Mouse (Mus musculus): Measurements from ENCODE around the gene Pheta1. TPM values are rescaled to one million over a fixed set of nuclear protein-coding genes. Genes with fewer than 3 reads are reported as not detected.

The Pheta1 gene
- polyA plus RNA-seq (2015; fragmentation: Nextera tagmentation; extraction: Ambion mirVana), result 58.9 and 59.3 TPM in 2 replicates

DNA sequence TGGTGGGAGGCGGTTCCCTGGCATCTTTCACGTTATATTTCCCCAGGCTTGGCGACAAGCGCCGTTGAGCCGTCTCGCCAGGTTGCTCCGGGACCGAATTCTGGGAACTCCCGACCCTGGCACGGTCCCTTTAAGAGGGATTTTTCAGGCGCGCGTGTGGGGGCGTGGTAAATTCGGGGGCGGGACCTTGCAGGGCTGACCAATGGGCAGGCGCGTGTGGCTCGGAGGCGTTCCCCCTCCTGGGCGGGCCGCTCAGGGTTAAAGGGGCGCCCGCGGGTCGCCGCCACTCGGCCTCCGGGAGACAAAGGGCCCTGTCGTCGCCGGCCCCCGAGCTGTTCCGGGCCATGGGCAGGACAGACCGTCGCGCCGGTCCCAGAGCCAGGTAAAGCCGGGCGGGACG lies at the start of gene Pheta1:
Gene Pheta1, plus strand, starts transcription at position 242 of the 400 bp plus-strand sequence.
- H3K4me1 ChIP-seq, result peaks cover 37% of the 10 kb centered on the region
- H3K4me3 ChIP-seq, result peak within 1 kb of the TSS; percentile 78
- peak within 1 kb of the TSS; percentile 62 for H3K27ac ChIP-seq (replicated peaks)
- 0% methylated on average over 42 of the region's 42 CpGs for WGBS
- peaks cover 7% of the 10 kb centered on the region for H3K27me3 ChIP-seq
- H3K9ac ChIP-seq (replicated peaks), result peak within 1 kb of the TSS; percentile 73
- H3K4me2 ChIP-seq (replicated peaks), result peak within 1 kb of the TSS; percentile 54
- peak; percentile 91 for ATAC-seq (replicated peaks)
- no peaks in the 10 kb centered on the region for H3K9me3 ChIP-seq
- peaks cover 21% of the 10 kb centered on the region for H3K36me3 ChIP-seq

GRCm38 (mm10) chr5:121807186-121807585 lies 41.6 kb upstream of the Pheta1 start:
- Histone ChIP-seq H3K27me3 (no peaks in the 10 kb centered on the region), H3K4me3 (no peak overlapping the region), H3K36me3 (peaks cover 45% of the 10 kb centered on the region), H3K9ac (replicated peaks) (no peak overlapping the region), H3K9me3 (no peaks in the 10 kb centered on the region), H3K4me2 (replicated peaks) (no peak overlapping the region), H3K4me1 (peaks cover 8% of the 10 kb centered on the region; the same call in 1 of the 2 replicates), H3K27ac (replicated peaks) (no peak overlapping the region)
- no peak for ATAC-seq (replicated peaks)
- 88% methylated on average over 3 of the region's 3 CpGs for WGBS

DNA sequence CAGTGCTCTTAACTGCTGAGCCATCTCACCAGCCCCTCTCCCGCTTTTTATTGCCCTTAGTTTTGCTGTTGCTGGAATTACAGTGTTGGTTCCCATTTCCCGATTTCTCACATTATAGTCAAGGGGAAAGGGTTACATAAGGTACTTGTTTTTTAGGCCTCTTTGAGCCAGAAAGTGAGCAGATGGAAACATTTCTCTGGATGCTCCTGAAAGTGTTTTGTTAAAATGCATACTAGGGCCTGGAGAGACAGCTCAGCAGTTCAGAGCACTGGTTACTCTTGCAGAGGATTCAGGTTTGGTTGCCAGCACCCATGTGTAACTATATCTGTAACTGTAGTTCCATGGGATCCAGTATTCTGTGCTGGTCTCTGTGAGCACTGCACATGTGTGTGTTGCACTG lies 40.6 kb upstream of the Pheta1 start:
- Histone ChIP-seq H3K27ac (replicated peaks) (no peak overlapping the region), H3K4me1 (peaks cover 8% of the 10 kb centered on the region; the same call in 1 of the 2 replicates), H3K36me3 (peaks cover 44% of the 10 kb centered on the region), H3K27me3 (no peaks in the 10 kb centered on the region), H3K4me3 (no peak overlapping the region), H3K9me3 (no peaks in the 10 kb centered on the region), H3K4me2 (replicated peaks) (no peak overlapping the region), H3K9ac (replicated peaks) (no peak overlapping the region)
- ATAC-seq (replicated peaks), result no peak
- 93% methylated on average over 2 of the region's 2 CpGs for WGBS

DNA sequence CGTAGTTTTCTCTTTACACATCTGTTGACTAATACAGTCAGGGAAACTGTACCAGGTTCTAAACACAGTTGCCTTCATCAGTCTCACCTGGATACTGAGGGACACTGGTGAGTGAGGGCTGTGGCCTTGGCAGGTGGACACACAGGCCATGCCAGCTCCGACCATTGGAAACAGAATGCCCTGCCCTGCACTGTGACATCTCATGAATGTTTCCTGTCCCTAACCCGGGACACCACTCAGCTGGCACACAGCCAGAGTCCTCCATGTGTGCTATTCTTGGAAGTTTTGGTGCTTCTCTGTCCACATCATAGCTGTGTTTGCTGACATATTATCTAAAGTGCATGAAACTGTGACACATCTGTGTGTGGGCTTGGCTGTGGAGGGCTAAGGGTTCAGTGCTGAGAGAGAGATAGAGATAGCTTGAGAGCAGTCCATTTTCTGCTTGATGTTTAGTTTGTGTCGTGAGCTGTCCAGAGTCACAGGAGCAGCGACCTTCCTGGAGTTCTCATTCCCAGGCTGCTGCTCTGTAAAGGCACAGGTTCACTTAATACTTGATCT lies 39.0 kb upstream of the Pheta1 start:
- Histone ChIP-seq H3K9ac (replicated peaks) (no peak overlapping the region), H3K36me3 (peaks cover 40% of the 10 kb centered on the region), H3K27me3 (no peaks in the 10 kb centered on the region), H3K4me2 (replicated peaks) (no peak overlapping the region), H3K4me1 (peaks cover 8% of the 10 kb centered on the region; the same call in 1 of the 2 replicates), H3K27ac (replicated peaks) (no peak overlapping the region), H3K4me3 (no peak overlapping the region), H3K9me3 (no peaks in the 10 kb centered on the region)
- ATAC-seq (replicated peaks), result no peak
- WGBS, result 82% methylated on average over 5 of the region's 5 CpGs

- no peaks in the 10 kb centered on the region for H3K9me3 ChIP-seq
- H3K4me2 ChIP-seq (replicated peaks), result no peak overlapping the region
- H3K36me3 ChIP-seq, result peaks cover 48% of the 10 kb centered on the region
- no peak overlapping the region for H3K4me3 ChIP-seq
- H3K27ac ChIP-seq (replicated peaks), result no peak overlapping the region
- H3K9ac ChIP-seq (replicated peaks), result no peak overlapping the region
- no peaks in the 10 kb centered on the region for H3K27me3 ChIP-seq
- 0 out of 2 replicates have a peak, but pooled peaks cover 3% of the 10 kb centered on the region for H3K4me1 ChIP-seq
- WGBS, result 90% methylated on average over 17 of the region's 17 CpGs
- no peak for ATAC-seq (replicated peaks)
Measured at GRCm38 (mm10) chr5:121810331-121811151, 38.2 kb upstream of the Pheta1 start.

- Histone ChIP-seq H3K36me3 (peaks cover 58% of the 10 kb centered on the region), H3K4me1 (0 out of 2 replicates have a peak, but pooled peaks cover 3% of the 10 kb centered on the region), H3K27me3 (no peaks in the 10 kb centered on the region), H3K27ac (replicated peaks) (no peak overlapping the region), H3K4me3 (no peak overlapping the region), H3K9ac (replicated peaks) (no peak overlapping the region), H3K9me3 (no peaks in the 10 kb centered on the region), H3K4me2 (replicated peaks) (no peak overlapping the region)
- ATAC-seq (replicated peaks), result no peak
- 92% methylated on average over 5 of the region's 5 CpGs for WGBS
Measured at GRCm38 (mm10) chr5:121811485-121811931, 37.3 kb upstream of the Pheta1 start.

- Histone ChIP-seq H3K4me1 (no peaks in the 10 kb centered on the region), H3K27ac (replicated peaks) (no peak overlapping the region), H3K4me2 (replicated peaks) (no peak overlapping the region), H3K4me3 (no peak overlapping the region), H3K9me3 (no peaks in the 10 kb centered on the region), H3K9ac (replicated peaks) (no peak overlapping the region), H3K36me3 (peaks cover 69% of the 10 kb centered on the region), H3K27me3 (no peaks in the 10 kb centered on the region)
- 87% methylated on average over 7 of the region's 7 CpGs for WGBS
- ATAC-seq (replicated peaks), result no peak
Measured at GRCm38 (mm10) chr5:121812526-121813243, 36.1 kb upstream of the Pheta1 start.

DNA sequence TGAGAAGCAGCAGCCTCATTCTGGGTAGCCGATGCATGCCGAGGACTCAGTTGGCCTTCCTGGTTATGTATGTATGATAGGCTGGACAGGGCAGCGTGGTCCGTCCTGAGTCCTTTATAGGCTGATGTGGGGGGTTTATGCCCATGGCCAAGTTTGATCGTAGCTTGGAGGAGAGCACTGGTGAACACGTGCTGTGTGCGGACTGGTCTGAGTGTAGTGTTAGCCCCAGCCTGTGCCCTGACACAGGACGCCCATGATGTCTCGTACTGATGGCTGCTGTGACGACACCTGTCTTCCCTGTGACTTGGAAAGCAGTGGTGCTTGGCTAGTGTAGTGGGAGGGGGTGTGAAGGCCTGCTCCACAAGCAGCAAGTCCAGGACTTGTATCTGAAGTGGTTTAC lies 35.0 kb upstream of the Pheta1 start:
- peaks cover 77% of the 10 kb centered on the region for H3K36me3 ChIP-seq
- WGBS, result 93% methylated on average over 10 of the region's 10 CpGs
- no peak overlapping the region for H3K27ac ChIP-seq (replicated peaks)
- H3K9ac ChIP-seq (replicated peaks), result no peak overlapping the region
- no peak overlapping the region for H3K4me2 ChIP-seq (replicated peaks)
- no peak overlapping the region for H3K4me3 ChIP-seq
- H3K27me3 ChIP-seq, result no peaks in the 10 kb centered on the region
- H3K9me3 ChIP-seq, result no peaks in the 10 kb centered on the region
- no peaks in the 10 kb centered on the region for H3K4me1 ChIP-seq
- ATAC-seq (replicated peaks), result no peak

GRCm38 (mm10) chr5:121815067-121815466 lies 33.7 kb upstream of the Pheta1 start:
- ATAC-seq (replicated peaks), result no peak
- H3K4me2 ChIP-seq (replicated peaks), result no peak overlapping the region
- H3K9me3 ChIP-seq, result no peaks in the 10 kb centered on the region
- H3K27me3 ChIP-seq, result no peaks in the 10 kb centered on the region
- H3K9ac ChIP-seq (replicated peaks), result no peak overlapping the region
- H3K4me1 ChIP-seq, result no peaks in the 10 kb centered on the region
- H3K36me3 ChIP-seq, result peaks cover 84% of the 10 kb centered on the region
- no peak overlapping the region for H3K27ac ChIP-seq (replicated peaks)
- 62% methylated on average over 3 of the region's 3 CpGs for WGBS
- H3K4me3 ChIP-seq, result no peak overlapping the region

DNA sequence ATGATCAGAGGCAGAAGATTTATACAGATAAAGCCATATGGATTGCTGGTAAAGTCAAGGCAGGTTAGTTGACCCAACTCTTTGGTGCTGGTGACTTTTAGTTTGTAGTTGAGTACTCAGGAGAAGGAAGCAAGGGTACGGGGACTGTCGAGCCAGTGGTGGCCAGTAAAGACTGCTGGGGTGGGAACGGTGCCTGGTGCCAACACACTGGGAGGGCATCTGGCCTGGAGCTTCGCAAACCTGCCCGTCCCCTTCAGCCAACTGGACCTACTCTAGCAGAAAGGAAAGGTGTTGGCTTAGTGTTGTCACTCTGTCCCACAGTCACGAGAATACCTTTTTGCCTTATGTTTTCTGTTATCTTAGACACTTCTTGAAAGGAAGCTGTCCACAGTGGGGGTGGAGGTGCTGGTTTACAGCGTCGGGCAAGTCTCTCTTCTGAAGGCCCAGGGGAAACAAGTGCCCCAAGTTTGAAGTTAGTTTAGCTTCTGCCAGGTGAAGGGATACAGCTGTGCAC lies 32.9 kb upstream of the Pheta1 start:
- Histone ChIP-seq H3K4me2 (replicated peaks) (no peak overlapping the region), H3K9ac (replicated peaks) (no peak overlapping the region), H3K9me3 (no peaks in the 10 kb centered on the region), H3K4me3 (no peak overlapping the region), H3K4me1 (no peaks in the 10 kb centered on the region), H3K36me3 (peaks cover 82% of the 10 kb centered on the region), H3K27me3 (no peaks in the 10 kb centered on the region), H3K27ac (replicated peaks) (no peak overlapping the region)
- WGBS, result 96% methylated on average over 8 of the region's 8 CpGs
- no peak for ATAC-seq (replicated peaks)

GRCm38 (mm10) chr5:121816611-121817010 lies 32.2 kb upstream of the Pheta1 start:
- Histone ChIP-seq H3K27me3 (no peaks in the 10 kb centered on the region), H3K9me3 (no peaks in the 10 kb centered on the region), H3K4me3 (no peak overlapping the region), H3K4me1 (no peaks in the 10 kb centered on the region), H3K36me3 (peaks cover 78% of the 10 kb centered on the region), H3K4me2 (replicated peaks) (no peak overlapping the region), H3K27ac (replicated peaks) (no peak overlapping the region), H3K9ac (replicated peaks) (no peak overlapping the region)
- ATAC-seq (replicated peaks), result no peak
- 98% methylated on average over 2 of the region's 2 CpGs for WGBS

- Histone ChIP-seq H3K36me3 (peaks cover 69% of the 10 kb centered on the region), H3K9me3 (no peaks in the 10 kb centered on the region), H3K27me3 (no peaks in the 10 kb centered on the region), H3K4me2 (replicated peaks) (no peak overlapping the region), H3K4me1 (no peaks in the 10 kb centered on the region), H3K9ac (replicated peaks) (no peak overlapping the region), H3K4me3 (no peak overlapping the region), H3K27ac (replicated peaks) (no peak overlapping the region)
- ATAC-seq (replicated peaks), result no peak
- 86% methylated on average over 9 of the region's 9 CpGs for WGBS
Measured at GRCm38 (mm10) chr5:121817551-121817950, 31.2 kb upstream of the Pheta1 start.
